Comparison of ENCODE assay signal across 1 mouse cellular context in genomic region chr2:93410899-93411570, GRCm38 (mm10).
TF ChIP-seq lines count a peak whose summit lies in the region.

No protein-coding gene starts in this region.

TF ChIP-seq in CH12.LX, 34 proteins besides CTCF, POLR2A, EP300 and RAD21 (continued from another document):
- TF ChIP-seq MAFK (IDR thresholded peaks at IDR 0.05; ENCODE audit: insufficient replicate concordance, low read length): peak; percentile 66; the same call in 1 of the 2 replicates
- no peak for TF ChIP-seq MYC (IDR thresholded peaks at IDR 0.05; ENCODE audit: low read depth, low read length)
- no peak for TF ChIP-seq ZKSCAN1 (IDR thresholded peaks at IDR 0.05; ENCODE audit: borderline replicate concordance, low read depth, low read length)
- TF ChIP-seq IRF4 (IDR thresholded peaks at IDR 0.05; ENCODE audit: low read depth, low read length): 0 out of 2 replicates have a peak, but pooled peaks have one; percentile 37
- TF ChIP-seq GABPA (IDR thresholded peaks at IDR 0.05; ENCODE audit: insufficient replicate concordance, low read depth, low read length): no peak
- TF ChIP-seq ETS1 (conservative IDR thresholded peaks at IDR 0.05; ENCODE audit: low read depth, low read length): peak; percentile 77
- no peak for TF ChIP-seq UBTF (IDR thresholded peaks at IDR 0.05; ENCODE audit: low read depth, low read length)
